Mouse (Mus musculus): Measurements from ENCODE around the gene Cd300lg. TPM values are rescaled to one million over a fixed set of nuclear protein-coding genes. Genes with fewer than 3 reads are reported as not detected.
A peak's percentile ranks its signal among the peaks of the same experiment; 100 is the strongest.

The Cd300lg gene
- total and polyA plus RNA-seq, 3 experiments = 0.08 to 0.26 TPM; not detected in 1

DNA sequence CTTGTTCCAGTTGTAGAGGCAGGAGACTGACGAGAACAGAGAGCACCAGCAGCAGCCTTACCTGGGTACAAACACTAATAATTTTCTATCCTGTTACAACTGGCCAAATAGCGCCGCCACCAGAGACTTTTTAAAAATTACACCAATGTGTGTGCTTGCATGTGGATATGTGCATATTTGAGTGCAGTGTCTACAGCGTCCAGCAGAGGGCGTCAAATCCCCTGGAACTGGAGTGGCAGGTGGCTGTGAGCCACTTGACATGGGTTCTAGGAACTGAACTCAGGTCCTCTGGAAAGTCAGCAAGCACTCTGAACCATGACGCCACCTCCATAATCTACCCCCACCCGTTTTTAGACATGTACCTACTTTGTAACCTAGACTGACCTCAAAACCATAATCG is 37.1 kb upstream of the Cd300lg start:
- Histone ChIP-seq H3K27ac (ENCODE audit: control insufficient read depth, low read depth, low read length) (no peak overlapping the region), H3K79me2 (ENCODE audit: control insufficient read depth, insufficient read depth, low read length, poor library complexity) (no peaks in the 10 kb centered on the region), H3K27me3 (ENCODE audit: control insufficient read depth in 1 of 2, insufficient read depth in 2 of 2, low read length in 2 of 2) (no peaks in the 10 kb centered on the region), H3K36me3 (ENCODE audit: control insufficient read depth in 1 of 2, insufficient read depth in 2 of 2, low read length in 2 of 2) (no peaks in the 10 kb centered on the region), H3K9me3 (replicated peaks; ENCODE audit: insufficient read depth, low read length) (no peaks in the 10 kb centered on the region), H3K4me1 (ENCODE audit: control insufficient read depth in 1 of 2, insufficient read depth in 2 of 2, low read length in 2 of 2) (no peaks in the 10 kb centered on the region), H3K9ac (ENCODE audit: control insufficient read depth, low read depth, low read length, poor library complexity, severe bottlenecking) (no peak overlapping the region), H3K4me3 (ENCODE audit: control insufficient read depth in 1 of 2, insufficient read depth in 1 of 2, low read depth in 2 of 2, low read length in 2 of 2) (no peak overlapping the region)
- peak; percentile 52 for DNase-seq (ENCODE audit: low read depth, low spot score)
- TF ChIP-seq ZC3H11A (IDR thresholded peaks at IDR 0.05; ENCODE audit: low read depth, low read length) (0 out of 2 replicates have a peak, but pooled peaks have one; percentile 5), SMC3 (IDR thresholded peaks at IDR 0.05; ENCODE audit: low read depth, low read length) (peak; percentile 42), USF1 (IDR thresholded peaks at IDR 0.05; ENCODE audit: low read depth, low read length) (no peak), UBTF (IDR thresholded peaks at IDR 0.05; ENCODE audit: borderline replicate concordance, insufficient read depth, low read depth, low read length) (no peak), RAD21 (IDR thresholded peaks at IDR 0.05; ENCODE audit: low read depth, low read length) (peak; percentile 40), CTCF (IDR thresholded peaks at IDR 0.05 in 2 of 3, conservative IDR thresholded peaks at IDR 0.05 in 1 of 3; ENCODE audit: control insufficient read depth in 1 of 3, insufficient read depth in 1 of 3, low read depth in 2 of 3, low read length in 3 of 3, poor library complexity in 1 of 3, severe bottlenecking in 1 of 3) (peak; percentile 70 to 74 (median 72))

DNA sequence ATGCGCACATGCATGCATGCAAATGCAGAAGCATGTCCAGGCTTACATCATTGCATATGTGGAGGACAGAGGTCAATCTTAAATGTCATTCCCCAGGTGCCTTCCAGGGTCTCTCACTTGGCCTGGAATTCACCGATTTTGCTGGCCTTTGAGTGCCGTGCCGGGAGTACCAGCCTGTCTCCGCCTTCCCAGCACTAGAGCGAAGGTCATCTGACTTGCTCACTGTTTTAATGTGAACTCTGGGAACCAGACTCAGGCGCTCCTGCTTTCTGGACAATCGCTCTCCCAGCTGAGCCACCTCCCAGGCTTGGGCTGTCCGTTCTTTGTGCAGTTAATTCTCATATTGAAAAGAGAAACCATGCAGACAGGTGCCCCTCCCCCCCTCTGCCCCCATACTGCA is 35.0 kb upstream of the Cd300lg start:
- TF ChIP-seq UBTF (IDR thresholded peaks at IDR 0.05; ENCODE audit: borderline replicate concordance, insufficient read depth, low read depth, low read length) = no peak
- TF ChIP-seq BHLHE40 (IDR thresholded peaks at IDR 0.05; ENCODE audit: borderline replicate concordance, low read depth, low read length) = no peak
- no peak for TF ChIP-seq USF1 (IDR thresholded peaks at IDR 0.05; ENCODE audit: low read depth, low read length)
- no peak for TF ChIP-seq CHD2 (IDR thresholded peaks at IDR 0.05; ENCODE audit: low read length)
- TF ChIP-seq ZNF384 (IDR thresholded peaks at IDR 0.05; ENCODE audit: low read depth, low read length) = no peak
- TF ChIP-seq ETS1 (IDR thresholded peaks at IDR 0.05; ENCODE audit: low read depth, low read length) = no peak
- no peak for TF ChIP-seq MAX (IDR thresholded peaks at IDR 0.05; ENCODE audit: low read length)
- TF ChIP-seq GABPA (IDR thresholded peaks at IDR 0.05; ENCODE audit: low read depth, low read length) = no peak
- no peak for TF ChIP-seq RCOR1 (IDR thresholded peaks at IDR 0.05; ENCODE audit: low read depth, low read length)
- no peak for TF ChIP-seq CTCF (IDR thresholded peaks at IDR 0.05 in 2 of 3, conservative IDR thresholded peaks at IDR 0.05 in 1 of 3; ENCODE audit: control insufficient read depth in 1 of 3, insufficient read depth in 1 of 3, low read depth in 2 of 3, low read length in 3 of 3, poor library complexity in 1 of 3, severe bottlenecking in 1 of 3)
- no peak for TF ChIP-seq MEF2A (IDR thresholded peaks at IDR 0.05; ENCODE audit: extremely low read depth, insufficient replicate concordance, low read depth, low read length, poor library complexity, severe bottlenecking)
- no peak for TF ChIP-seq NELFE (IDR thresholded peaks at IDR 0.05; ENCODE audit: low read depth, low read length)
- TF ChIP-seq POLR2AphosphoS5 (IDR thresholded peaks at IDR 0.05; ENCODE audit: borderline replicate concordance, low read depth, low read length) = no peak
- TF ChIP-seq E2F4 (IDR thresholded peaks at IDR 0.05; ENCODE audit: borderline replicate concordance, low read depth, low read length) = no peak

More for the DNA sequence above, 35.0 kb upstream of the Cd300lg start:
- H3K4me1 ChIP-seq (ENCODE audit: control insufficient read depth in 1 of 2, insufficient read depth in 2 of 2, low read length in 2 of 2) = no peaks in the 10 kb centered on the region
- no peaks in the 10 kb centered on the region for H3K36me3 ChIP-seq (ENCODE audit: control insufficient read depth in 1 of 2, insufficient read depth in 2 of 2, low read length in 2 of 2)
- no peak overlapping the region for H3K9ac ChIP-seq (ENCODE audit: control insufficient read depth, low read depth, low read length, poor library complexity, severe bottlenecking)
- DNase-seq (ENCODE audit: low read depth, low spot score) = no peak
- H3K9me3 ChIP-seq (replicated peaks; ENCODE audit: insufficient read depth, low read length) = no peaks in the 10 kb centered on the region
- H3K27ac ChIP-seq (ENCODE audit: control insufficient read depth, low read depth, low read length) = no peak overlapping the region
- no peaks in the 10 kb centered on the region for H3K79me2 ChIP-seq (ENCODE audit: control insufficient read depth, insufficient read depth, low read length, poor library complexity)
- H3K27me3 ChIP-seq (ENCODE audit: control insufficient read depth in 1 of 2, insufficient read depth in 2 of 2, low read length in 2 of 2) = no peaks in the 10 kb centered on the region
- no peak overlapping the region for H3K4me3 ChIP-seq (ENCODE audit: control insufficient read depth in 1 of 2, insufficient read depth in 1 of 2, low read depth in 2 of 2, low read length in 2 of 2)

Data from MEL (cell line).